Mouse (Mus musculus): ENCODE results near the gene 1500011B03Rik. TPM values are rescaled to one million over a fixed set of nuclear protein-coding genes. Genes with fewer than 3 reads are reported as not detected.

Gene 1500011B03Rik
- polyA plus RNA-seq, 1 experiment from 2014 or later, result 73.5 TPM

DNA sequence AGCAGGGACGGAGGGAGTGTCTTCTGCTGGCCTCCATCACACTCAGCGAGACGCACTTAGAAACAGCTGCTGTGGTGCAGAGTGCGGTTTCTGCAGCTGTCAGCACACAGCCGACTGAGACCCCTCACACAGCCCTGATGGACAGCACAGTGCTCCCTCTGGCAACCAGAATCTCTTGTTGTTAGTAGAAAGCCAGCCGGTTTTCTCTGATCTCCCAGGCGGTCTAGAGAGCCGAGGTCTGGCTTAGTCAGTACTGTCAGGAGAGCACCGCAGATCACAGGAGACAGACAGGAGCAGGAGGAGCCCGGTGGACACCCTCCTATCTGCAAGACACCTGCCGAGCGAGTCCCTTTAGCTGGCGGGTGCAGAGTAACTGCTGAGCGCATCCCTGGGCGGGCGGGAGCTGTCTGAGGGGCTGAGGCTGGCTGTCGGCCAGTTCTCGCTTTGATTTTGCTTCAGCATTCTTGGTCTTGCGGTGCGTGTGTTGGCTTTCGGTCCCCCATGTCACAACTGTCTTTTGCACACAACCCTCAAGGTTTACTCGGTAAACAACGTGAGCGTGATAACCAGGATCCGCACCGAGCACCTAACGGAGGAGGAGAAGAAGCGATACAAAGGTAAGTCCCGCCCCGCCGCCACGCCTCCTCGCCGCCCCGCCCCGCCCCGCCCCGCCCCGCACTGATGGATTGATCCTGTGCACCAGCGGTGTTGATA, 26.8 kb downstream of the 1500011B03Rik start:
- peak; percentile 64 for ATAC-seq (ENCODE audit: insufficient number of reproducible peaks, low FRiP score, low TSS enrichment, low read depth)
- Histone ChIP-seq H3K4me2 (peak overlapping the region; percentile 51), H3K27me3 (no peaks in the 10 kb centered on the region), H3K36me3 (peaks cover 64% of the 10 kb centered on the region), H3K9me3 (no peaks in the 10 kb centered on the region), H3K27ac (no peak overlapping the region), H3K9ac (no peak overlapping the region), H3K4me3 (peak overlapping the region; percentile 28), H3K4me1 (peaks cover 12% of the 10 kb centered on the region)
- WGBS, result 10% methylated on average over 40 of the region's 40 CpGs

- no peak overlapping the region for H3K27ac ChIP-seq
- H3K4me3 ChIP-seq, result no peak overlapping the region
- no peak overlapping the region for H3K9ac ChIP-seq
- ATAC-seq (ENCODE audit: insufficient number of reproducible peaks, low FRiP score, low TSS enrichment, low read depth), result no peak
- H3K27me3 ChIP-seq, result no peaks in the 10 kb centered on the region
- H3K36me3 ChIP-seq, result peaks cover 66% of the 10 kb centered on the region
- peaks cover 12% of the 10 kb centered on the region for H3K4me1 ChIP-seq
- H3K9me3 ChIP-seq, result no peaks in the 10 kb centered on the region
- 72% methylated on average over 9 of the region's 9 CpGs for WGBS
- H3K4me2 ChIP-seq, result no peak overlapping the region
These were observed 27.6 kb downstream of the 1500011B03Rik start for GRCm38 (mm10) chr5:114795653-114796052.

DNA sequence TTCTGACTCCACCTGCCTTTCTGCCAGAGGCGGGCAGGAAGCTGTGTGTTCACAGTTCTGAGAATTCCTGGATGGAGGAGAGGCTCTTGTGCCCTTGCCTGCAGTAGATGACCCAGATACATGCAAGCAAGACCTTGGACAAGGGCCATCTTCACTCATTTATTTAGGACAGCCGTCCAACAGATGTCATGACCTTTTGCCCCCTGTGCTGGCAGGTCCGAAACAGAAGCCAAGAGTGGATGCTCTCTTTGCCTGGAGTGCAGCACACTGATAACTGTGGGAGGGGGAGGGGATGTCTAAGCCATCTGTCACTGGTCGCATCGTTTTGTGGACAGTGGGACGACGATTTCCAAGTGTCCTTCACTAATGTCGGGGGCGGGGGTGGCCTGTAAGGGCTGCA, 28.0 kb downstream of the 1500011B03Rik start:
- Histone ChIP-seq H3K27me3 (no peaks in the 10 kb centered on the region), H3K27ac (no peak overlapping the region), H3K4me1 (peaks cover 12% of the 10 kb centered on the region), H3K36me3 (peaks cover 66% of the 10 kb centered on the region), H3K9me3 (no peaks in the 10 kb centered on the region), H3K4me2 (no peak overlapping the region), H3K4me3 (no peak overlapping the region), H3K9ac (no peak overlapping the region)
- 61% methylated on average over 9 of the region's 9 CpGs for WGBS
- ATAC-seq (ENCODE audit: insufficient number of reproducible peaks, low FRiP score, low TSS enrichment, low read depth), result no peak

GRCm38 (mm10) chr5:114794609-114795008, 28.7 kb downstream of the 1500011B03Rik start:
- no peak for ATAC-seq (ENCODE audit: insufficient number of reproducible peaks, low FRiP score, low TSS enrichment, low read depth)
- Histone ChIP-seq H3K4me1 (peaks cover 12% of the 10 kb centered on the region), H3K36me3 (peaks cover 62% of the 10 kb centered on the region), H3K9ac (no peak overlapping the region), H3K4me3 (no peak overlapping the region), H3K27me3 (no peaks in the 10 kb centered on the region), H3K4me2 (no peak overlapping the region), H3K27ac (no peak overlapping the region), H3K9me3 (no peaks in the 10 kb centered on the region)
- 71% methylated on average over 4 of the region's 4 CpGs for WGBS

DNA sequence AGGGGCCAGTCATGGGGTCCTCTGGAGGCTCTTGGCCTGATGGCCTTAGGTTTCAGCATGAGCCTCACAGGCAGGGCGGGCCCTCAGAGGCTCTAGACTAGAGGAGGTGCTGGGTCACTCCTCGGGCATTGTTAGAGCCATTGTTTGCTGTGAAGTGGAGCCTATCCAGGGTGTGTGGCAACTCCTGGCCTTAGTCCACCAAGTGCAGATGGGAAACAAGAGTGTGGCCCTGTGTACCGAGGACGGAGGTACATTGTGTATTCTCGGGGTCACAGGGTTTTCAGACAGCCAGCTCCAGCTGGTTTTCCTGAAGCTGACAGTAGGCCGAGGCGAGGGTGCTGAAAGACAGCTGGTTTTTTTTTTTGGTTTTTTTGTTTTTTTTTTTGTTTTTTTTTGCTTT, 30.0 kb downstream of the 1500011B03Rik start:
- H3K27ac ChIP-seq, result no peak overlapping the region
- peaks cover 12% of the 10 kb centered on the region for H3K4me1 ChIP-seq
- H3K4me3 ChIP-seq, result no peak overlapping the region
- no peaks in the 10 kb centered on the region for H3K27me3 ChIP-seq
- WGBS, result 83% methylated on average over 7 of the region's 7 CpGs
- ATAC-seq (ENCODE audit: insufficient number of reproducible peaks, low FRiP score, low TSS enrichment, low read depth), result no peak
- peaks cover 62% of the 10 kb centered on the region for H3K36me3 ChIP-seq
- no peak overlapping the region for H3K4me2 ChIP-seq
- no peaks in the 10 kb centered on the region for H3K9me3 ChIP-seq
- no peak overlapping the region for H3K9ac ChIP-seq

DNA sequence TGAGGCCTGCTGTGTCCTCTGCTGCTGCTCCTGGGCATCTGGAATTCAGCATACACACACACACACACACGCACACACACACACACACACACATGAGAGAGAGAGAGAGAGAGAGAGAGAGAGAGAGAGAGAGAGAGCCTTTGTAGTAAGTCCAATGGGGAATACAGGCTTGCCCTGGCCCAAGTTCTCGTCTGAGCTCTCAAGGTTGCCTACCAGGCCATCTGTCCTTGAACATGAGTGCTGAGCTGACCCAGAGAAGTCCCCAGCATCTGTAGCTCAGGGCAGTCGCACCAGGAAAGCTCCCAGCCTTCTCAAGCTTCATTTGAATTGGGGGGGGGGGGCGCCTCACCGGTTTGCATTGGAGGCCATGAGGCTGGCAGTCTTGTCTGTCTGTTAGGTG, 38.1 kb downstream of the 1500011B03Rik start:
- H3K4me2 ChIP-seq, result no peak overlapping the region

GRCm38 (mm10) chr5:114784622-114785165, 38.6 kb downstream of the 1500011B03Rik start:
- no peak for ATAC-seq (ENCODE audit: insufficient number of reproducible peaks, low FRiP score, low TSS enrichment, low read depth)
- Histone ChIP-seq H3K36me3 (peaks cover 36% of the 10 kb centered on the region), H3K9ac (no peak overlapping the region), H3K4me2 (no peak overlapping the region), H3K4me3 (no peak overlapping the region), H3K9me3 (no peaks in the 10 kb centered on the region), H3K27ac (no peak overlapping the region), H3K27me3 (no peaks in the 10 kb centered on the region), H3K4me1 (peaks cover 8% of the 10 kb centered on the region)
- WGBS, result 67% methylated on average over 16 of the region's 16 CpGs

More for the DNA sequence above, 38.1 kb downstream of the 1500011B03Rik start:
- Histone ChIP-seq H3K27me3 (no peaks in the 10 kb centered on the region), H3K9ac (no peak overlapping the region), H3K4me1 (peaks cover 8% of the 10 kb centered on the region), H3K9me3 (no peaks in the 10 kb centered on the region), H3K4me3 (no peak overlapping the region), H3K27ac (no peak overlapping the region), H3K36me3 (peaks cover 36% of the 10 kb centered on the region)
- WGBS, result 85% methylated on average over 5 of the region's 5 CpGs
- ATAC-seq (ENCODE audit: insufficient number of reproducible peaks, low FRiP score, low TSS enrichment, low read depth), result no peak

DNA sequence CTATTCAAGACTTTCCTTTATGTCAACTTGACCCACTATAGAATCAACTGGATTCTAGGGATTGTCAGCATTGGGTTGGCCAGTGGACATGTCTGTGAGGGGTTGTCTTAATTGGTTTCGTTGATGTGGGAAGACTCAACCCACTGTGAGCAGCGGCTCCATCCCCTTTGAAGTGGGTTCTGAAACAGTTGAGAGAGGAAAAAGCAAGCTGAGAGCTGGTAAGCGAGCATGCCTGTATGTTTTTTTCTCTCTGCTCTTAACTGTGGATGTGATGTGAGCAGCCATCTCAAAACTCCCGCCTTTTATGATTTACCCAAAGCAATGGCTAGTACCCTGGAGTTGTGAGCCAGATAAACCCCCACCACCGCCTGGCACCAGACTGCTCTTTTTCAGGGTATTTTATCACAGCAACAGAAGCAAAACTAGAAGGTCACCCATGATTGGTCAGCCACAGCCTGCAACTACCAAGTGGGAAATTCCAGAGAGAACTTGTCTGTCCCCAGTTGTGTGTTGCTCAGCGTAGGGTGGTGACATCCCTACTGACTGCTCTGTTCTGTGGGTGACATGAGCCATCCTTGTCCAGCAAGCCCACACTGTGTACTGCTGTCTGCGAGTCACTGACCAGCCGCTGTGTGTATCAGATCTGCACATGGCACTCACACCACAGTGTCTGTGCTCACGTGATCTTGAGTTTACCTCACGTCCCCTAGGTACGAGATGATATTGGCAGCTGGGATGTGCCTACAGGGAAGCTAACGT, 39.7 kb downstream of the 1500011B03Rik start:
- Histone ChIP-seq H3K4me1 (peaks cover 10% of the 10 kb centered on the region), H3K4me2 (no peak overlapping the region), H3K27me3 (no peaks in the 10 kb centered on the region), H3K9ac (no peak overlapping the region), H3K27ac (no peak overlapping the region), H3K4me3 (no peak overlapping the region), H3K36me3 (peaks cover 25% of the 10 kb centered on the region), H3K9me3 (no peaks in the 10 kb centered on the region)
- WGBS, result 82% methylated on average over 12 of the region's 12 CpGs
- no peak for ATAC-seq (ENCODE audit: insufficient number of reproducible peaks, low FRiP score, low TSS enrichment, low read depth)

- Histone ChIP-seq H3K4me2 (no peak overlapping the region), H3K4me1 (peaks cover 10% of the 10 kb centered on the region), H3K9me3 (no peaks in the 10 kb centered on the region), H3K4me3 (no peak overlapping the region), H3K36me3 (peaks cover 24% of the 10 kb centered on the region), H3K9ac (no peak overlapping the region), H3K27me3 (no peaks in the 10 kb centered on the region), H3K27ac (no peak overlapping the region)
- no peak for ATAC-seq (ENCODE audit: insufficient number of reproducible peaks, low FRiP score, low TSS enrichment, low read depth)
- 88% methylated on average over 9 of the region's 9 CpGs for WGBS
These were observed 40.3 kb downstream of the 1500011B03Rik start for GRCm38 (mm10) chr5:114782991-114783390.

- no peak overlapping the region for H3K4me3 ChIP-seq
- no peak overlapping the region for H3K4me2 ChIP-seq
- H3K9me3 ChIP-seq, result no peaks in the 10 kb centered on the region
- 82% methylated on average over 7 of the region's 7 CpGs for WGBS
- ATAC-seq (ENCODE audit: insufficient number of reproducible peaks, low FRiP score, low TSS enrichment, low read depth), result no peak
- no peak overlapping the region for H3K9ac ChIP-seq
- H3K4me1 ChIP-seq, result peaks cover 21% of the 10 kb centered on the region
- no peak overlapping the region for H3K27ac ChIP-seq
- no peaks in the 10 kb centered on the region for H3K27me3 ChIP-seq
- H3K36me3 ChIP-seq, result peaks cover 3% of the 10 kb centered on the region
These were observed 42.4 kb downstream of the 1500011B03Rik start for GRCm38 (mm10) chr5:114780912-114781311.

DNA sequence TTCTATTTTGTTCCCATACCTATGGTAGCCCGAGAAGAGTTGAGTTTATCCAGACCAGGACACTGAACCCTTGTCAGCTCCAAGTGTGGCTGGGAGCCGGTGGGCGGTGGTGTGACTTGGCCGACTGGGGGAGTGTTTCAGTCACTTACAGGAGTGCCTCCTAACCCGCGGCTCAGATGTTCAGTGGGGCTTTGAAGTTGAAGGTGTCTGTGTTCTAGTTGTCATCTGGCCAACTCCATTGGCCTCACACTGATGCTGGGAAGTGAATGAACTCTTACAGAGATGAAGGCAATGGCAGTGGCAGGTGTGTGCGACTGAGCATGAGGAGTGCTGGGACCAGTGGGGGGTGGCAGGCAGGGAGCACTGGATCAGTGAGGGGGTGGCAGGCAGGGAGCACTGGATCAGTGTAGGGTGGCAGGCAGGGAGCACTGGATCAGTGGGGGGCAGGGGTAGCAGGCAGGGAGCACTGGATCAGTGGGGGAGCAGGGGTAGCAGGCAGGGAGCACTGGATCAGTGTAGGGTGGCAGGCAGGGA, 43.2 kb downstream of the 1500011B03Rik start:
- Histone ChIP-seq H3K4me2 (no peak overlapping the region), H3K4me3 (no peak overlapping the region), H3K4me1 (peaks cover 28% of the 10 kb centered on the region), H3K9ac (no peak overlapping the region), H3K27me3 (no peaks in the 10 kb centered on the region), H3K9me3 (no peaks in the 10 kb centered on the region), H3K36me3 (no peaks in the 10 kb centered on the region), H3K27ac (no peak overlapping the region)
- 63% methylated on average over 7 of the region's 7 CpGs for WGBS
- ATAC-seq (ENCODE audit: insufficient number of reproducible peaks, low FRiP score, low TSS enrichment, low read depth), result no peak

GRCm38 (mm10) chr5:114776174-114776573, 47.1 kb downstream of the 1500011B03Rik start:
- Histone ChIP-seq H3K4me1 (peaks cover 31% of the 10 kb centered on the region), H3K4me3 (peak overlapping the region; percentile 99), H3K36me3 (no peaks in the 10 kb centered on the region), H3K9ac (no peak overlapping the region), H3K4me2 (peak overlapping the region; percentile 80), H3K27ac (no peak overlapping the region), H3K9me3 (no peaks in the 10 kb centered on the region), H3K27me3 (no peaks in the 10 kb centered on the region)
- 70% methylated on average over 7 of the region's 7 CpGs for WGBS
- no peak for ATAC-seq (ENCODE audit: insufficient number of reproducible peaks, low FRiP score, low TSS enrichment, low read depth)

Measured in limb, embryonic 15.5 days (tissue).